Mouse (Mus musculus): ENCODE data around the gene Arid1b. TPM values are rescaled to one million over a fixed set of nuclear protein-coding genes. Genes with fewer than 3 reads are reported as not detected.

Arid1b gene
- polyA plus RNA-seq, 1 experiment from 2014 or later, result 4.8 TPM

DNA sequence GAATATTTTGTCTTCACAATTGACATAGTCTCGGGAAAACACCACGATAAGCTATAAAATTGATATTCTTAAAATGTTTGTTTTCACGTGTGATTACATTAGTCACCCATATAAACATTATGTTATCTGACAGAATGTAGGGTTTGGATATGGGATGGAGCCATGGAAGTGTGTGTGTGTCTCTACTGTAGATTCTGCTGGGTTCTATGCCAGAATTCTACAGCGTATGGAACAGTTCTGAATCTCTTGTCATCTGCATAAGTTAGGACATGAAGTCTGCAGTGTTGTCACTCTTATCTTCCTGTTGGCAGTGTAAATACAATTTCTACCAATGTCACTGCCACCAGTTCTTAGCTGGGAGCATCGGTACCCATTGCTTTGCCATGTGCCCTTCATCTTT, 177.3 kb downstream of the Arid1b start:
- H3K36me3 ChIP-seq (ENCODE audit: control insufficient read depth, insufficient read depth), result no peaks in the 10 kb centered on the region; the same call in 1 of the 2 replicates
- no peak overlapping the region for H3K4me2 ChIP-seq (replicated peaks; ENCODE audit: low read depth)
- H3K9ac ChIP-seq (ENCODE audit: low read depth, low read length), result no peak overlapping the region
- TF ChIP-seq CTCF (IDR thresholded peaks at IDR 0.05; ENCODE audit: low read depth), result no peak
- no peak for ATAC-seq
- 75% methylated on average over 5 of the region's 5 CpGs for WGBS
- no peaks in the 10 kb centered on the region for H3K27me3 ChIP-seq (replicated peaks; ENCODE audit: control insufficient read depth, insufficient read depth, low read length)
- H3K4me3 ChIP-seq (ENCODE audit: low read depth, low read length), result no peak overlapping the region
- no peaks in the 10 kb centered on the region for H3K9me3 ChIP-seq (ENCODE audit: control insufficient read depth)
- 0 out of 2 replicates have a peak, but pooled peaks cover 3% of the 10 kb centered on the region for H3K4me1 ChIP-seq (replicated peaks; ENCODE audit: control insufficient read depth, insufficient read depth, low read length)
- no peak overlapping the region for H3K27ac ChIP-seq (ENCODE audit: low read depth, low read length)

DNA sequence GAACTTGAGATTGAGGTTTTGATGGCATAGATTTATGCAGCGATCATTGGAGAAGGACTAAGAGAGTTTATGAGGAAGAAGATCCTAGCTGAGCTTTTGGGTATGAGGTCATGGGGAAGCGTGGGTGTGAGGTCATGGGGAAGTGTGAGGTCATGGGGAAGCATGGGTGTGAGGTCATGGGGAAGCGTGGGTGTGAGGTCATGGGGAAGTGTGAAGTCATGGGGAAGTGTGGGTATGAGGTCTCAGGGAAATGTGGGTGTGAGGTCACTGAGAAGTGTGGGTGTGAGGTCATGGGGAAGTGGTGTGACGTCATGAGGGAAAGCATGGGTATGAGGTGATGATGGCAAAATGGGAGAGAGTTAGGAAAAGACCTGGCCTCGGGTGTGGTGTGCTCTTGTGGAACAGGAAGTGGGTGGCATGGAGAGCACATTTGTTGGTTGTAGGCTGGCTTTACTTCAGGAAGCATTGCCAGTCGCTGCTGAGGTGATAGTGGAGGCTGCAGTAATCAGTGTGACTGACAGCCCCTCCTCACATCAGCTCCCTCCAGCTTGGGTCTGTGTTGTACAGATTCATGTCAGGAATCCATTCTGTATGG, 180.4 kb downstream of the Arid1b start:
- no peak for TF ChIP-seq CTCF (IDR thresholded peaks at IDR 0.05; ENCODE audit: low read depth)
- no peak overlapping the region for H3K27ac ChIP-seq (ENCODE audit: low read depth, low read length)
- 80% methylated on average over 6 of the region's 6 CpGs for WGBS
- no peak overlapping the region for H3K9ac ChIP-seq (ENCODE audit: low read depth, low read length)
- H3K27me3 ChIP-seq (replicated peaks; ENCODE audit: control insufficient read depth, insufficient read depth, low read length), result no peaks in the 10 kb centered on the region
- no peaks in the 10 kb centered on the region for H3K9me3 ChIP-seq (ENCODE audit: control insufficient read depth)
- no peak overlapping the region for H3K4me3 ChIP-seq (ENCODE audit: low read depth, low read length)
- no peak for ATAC-seq
- H3K4me2 ChIP-seq (replicated peaks; ENCODE audit: low read depth), result no peak overlapping the region
- H3K4me1 ChIP-seq (replicated peaks; ENCODE audit: control insufficient read depth, insufficient read depth, low read length), result peaks cover 3% of the 10 kb centered on the region; the same call in 1 of the 2 replicates
- no peaks in the 10 kb centered on the region; the same call in 1 of the 2 replicates for H3K36me3 ChIP-seq (ENCODE audit: control insufficient read depth, insufficient read depth)

DNA sequence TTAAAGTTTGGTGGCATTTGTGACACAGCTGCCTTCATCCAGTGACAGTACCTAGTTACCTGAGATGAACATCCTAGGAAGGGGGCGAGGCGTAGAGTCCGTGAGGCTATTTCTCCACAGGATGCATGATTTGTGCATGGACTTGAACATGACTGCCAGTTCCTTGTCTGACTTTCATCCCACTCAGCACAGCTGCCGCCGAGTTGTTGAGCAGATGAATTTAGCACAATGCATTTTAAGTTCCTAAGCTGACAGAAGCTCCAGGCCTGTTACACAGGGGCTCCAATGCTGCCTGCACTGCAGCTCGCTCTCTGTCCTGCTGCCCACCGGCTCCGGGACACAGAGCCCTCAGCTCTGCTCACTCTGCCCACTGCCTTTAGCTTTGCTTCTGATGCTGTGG, 181.4 kb downstream of the Arid1b start:
- Histone ChIP-seq H3K36me3 (ENCODE audit: control insufficient read depth, insufficient read depth) (no peaks in the 10 kb centered on the region), H3K9ac (ENCODE audit: low read depth, low read length) (no peak overlapping the region), H3K4me1 (replicated peaks; ENCODE audit: control insufficient read depth, insufficient read depth, low read length) (peaks cover 3% of the 10 kb centered on the region; the same call in 1 of the 2 replicates), H3K9me3 (ENCODE audit: control insufficient read depth) (no peaks in the 10 kb centered on the region), H3K27me3 (replicated peaks; ENCODE audit: control insufficient read depth, insufficient read depth, low read length) (no peaks in the 10 kb centered on the region), H3K27ac (ENCODE audit: low read depth, low read length) (no peak overlapping the region), H3K4me2 (replicated peaks; ENCODE audit: low read depth) (no peak overlapping the region), H3K4me3 (ENCODE audit: low read depth, low read length) (no peak overlapping the region)
- WGBS, result 90% methylated on average over 8 of the region's 8 CpGs
- ATAC-seq, result no peak
- no peak for TF ChIP-seq CTCF (IDR thresholded peaks at IDR 0.05; ENCODE audit: low read depth)

DNA sequence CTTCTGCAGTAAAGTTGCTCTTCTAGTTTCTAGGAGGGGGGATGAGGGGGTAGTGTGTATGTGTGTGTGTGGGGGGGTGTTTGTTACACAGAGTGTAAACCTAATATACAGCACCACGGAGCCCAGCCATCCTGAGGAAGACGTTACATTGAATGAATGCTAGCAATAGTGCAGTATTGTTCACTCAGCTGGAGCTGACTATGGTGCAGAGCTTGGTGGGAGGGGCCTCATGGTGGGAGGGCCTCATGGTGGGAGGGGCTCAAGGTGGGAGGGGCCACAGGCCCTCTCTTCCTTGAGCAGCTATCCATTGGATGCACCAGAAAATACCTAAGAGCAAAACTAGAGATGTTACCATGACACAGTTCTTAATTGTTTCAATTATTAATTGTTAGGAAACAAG, 182.2 kb downstream of the Arid1b start:
- ATAC-seq, result peak; percentile 68; the same call in 1 of the 2 replicates
- no peak overlapping the region for H3K4me3 ChIP-seq (ENCODE audit: low read depth, low read length)

DNA sequence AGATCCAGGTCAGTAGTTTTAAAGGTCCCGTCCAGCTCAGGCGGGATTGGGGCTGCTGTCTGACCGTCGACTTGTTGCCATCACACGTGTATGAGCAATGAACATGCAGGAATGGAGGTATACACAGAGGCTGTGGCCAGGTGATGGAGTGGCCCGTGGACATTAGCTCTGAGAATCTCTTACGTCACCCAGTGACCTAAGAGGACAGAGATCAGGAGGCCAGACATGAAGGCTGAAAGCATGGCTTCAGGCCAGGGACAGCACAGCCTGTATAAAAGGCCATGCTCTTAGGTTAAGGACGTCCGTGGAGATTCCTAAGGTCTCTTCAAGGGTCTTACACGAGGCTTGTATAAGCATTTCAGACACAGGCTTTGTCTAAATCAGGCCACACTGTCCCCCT, 184.4 kb downstream of the Arid1b start:
- Histone ChIP-seq H3K9ac (ENCODE audit: low read depth, low read length) (no peak overlapping the region), H3K27me3 (replicated peaks; ENCODE audit: control insufficient read depth, insufficient read depth, low read length) (no peaks in the 10 kb centered on the region), H3K4me3 (ENCODE audit: low read depth, low read length) (no peak overlapping the region), H3K9me3 (ENCODE audit: control insufficient read depth) (no peaks in the 10 kb centered on the region), H3K36me3 (ENCODE audit: control insufficient read depth, insufficient read depth) (no peaks in the 10 kb centered on the region), H3K27ac (ENCODE audit: low read depth, low read length) (no peak overlapping the region), H3K4me2 (replicated peaks; ENCODE audit: low read depth) (no peak overlapping the region), H3K4me1 (replicated peaks; ENCODE audit: control insufficient read depth, insufficient read depth, low read length) (peaks cover 3% of the 10 kb centered on the region; the same call in 1 of the 2 replicates)
- no peak for ATAC-seq
- TF ChIP-seq CTCF (IDR thresholded peaks at IDR 0.05; ENCODE audit: low read depth), result no peak
- WGBS, result 80% methylated on average over 10 of the region's 10 CpGs

More for the DNA sequence above, 182.2 kb downstream of the Arid1b start:
- no peaks in the 10 kb centered on the region for H3K27me3 ChIP-seq (replicated peaks; ENCODE audit: control insufficient read depth, insufficient read depth, low read length)
- no peak for TF ChIP-seq CTCF (IDR thresholded peaks at IDR 0.05; ENCODE audit: low read depth)
- no peak overlapping the region for H3K4me2 ChIP-seq (replicated peaks; ENCODE audit: low read depth)
- 80% methylated on average over 2 of the region's 2 CpGs for WGBS
- H3K4me1 ChIP-seq (replicated peaks; ENCODE audit: control insufficient read depth, insufficient read depth, low read length), result peaks cover 3% of the 10 kb centered on the region; the same call in 1 of the 2 replicates
- no peak overlapping the region for H3K9ac ChIP-seq (ENCODE audit: low read depth, low read length)
- H3K27ac ChIP-seq (ENCODE audit: low read depth, low read length), result no peak overlapping the region
- no peaks in the 10 kb centered on the region for H3K9me3 ChIP-seq (ENCODE audit: control insufficient read depth)
- no peaks in the 10 kb centered on the region for H3K36me3 ChIP-seq (ENCODE audit: control insufficient read depth, insufficient read depth)

DNA sequence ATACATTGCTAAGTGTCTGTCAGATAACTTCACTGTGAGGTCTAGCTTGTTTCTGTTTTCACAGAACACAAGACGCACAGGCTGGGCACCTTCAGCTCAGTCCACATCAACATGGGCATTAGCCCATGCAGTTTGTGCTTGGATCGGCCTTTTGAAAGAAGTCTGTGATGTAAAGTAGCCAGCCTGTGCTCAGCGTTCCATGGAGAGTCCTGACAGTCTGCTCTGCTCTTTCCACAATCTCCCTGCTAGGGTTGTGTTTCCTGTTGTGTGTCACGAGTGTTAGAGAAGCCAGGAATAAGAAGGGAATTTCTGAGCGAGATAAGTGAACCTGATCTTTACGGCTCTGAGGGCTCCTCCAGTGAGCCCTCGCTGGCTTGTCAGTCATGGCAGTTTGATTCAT, 184.9 kb downstream of the Arid1b start:
- H3K9ac ChIP-seq (ENCODE audit: low read depth, low read length), result no peak overlapping the region
- no peak overlapping the region for H3K4me2 ChIP-seq (replicated peaks; ENCODE audit: low read depth)
- no peaks in the 10 kb centered on the region for H3K36me3 ChIP-seq (ENCODE audit: control insufficient read depth, insufficient read depth)
- 44% methylated on average over 7 of the region's 7 CpGs for WGBS
- H3K9me3 ChIP-seq (ENCODE audit: control insufficient read depth), result no peaks in the 10 kb centered on the region
- H3K27me3 ChIP-seq (replicated peaks; ENCODE audit: control insufficient read depth, insufficient read depth, low read length), result no peaks in the 10 kb centered on the region
- H3K4me3 ChIP-seq (ENCODE audit: low read depth, low read length), result no peak overlapping the region
- ATAC-seq, result no peak
- peaks cover 3% of the 10 kb centered on the region; the same call in 1 of the 2 replicates for H3K4me1 ChIP-seq (replicated peaks; ENCODE audit: control insufficient read depth, insufficient read depth, low read length)
- TF ChIP-seq CTCF (IDR thresholded peaks at IDR 0.05; ENCODE audit: low read depth), result no peak
- no peak overlapping the region for H3K27ac ChIP-seq (ENCODE audit: low read depth, low read length)

All from intestine, postnatal 0 days (tissue).